Mouse (Mus musculus): Measurements from ENCODE around the gene Scaf11. TPM values are rescaled to one million over a fixed set of nuclear protein-coding genes. Genes with fewer than 3 reads are reported as not detected.
"Not testable (repeated sequence)": the region's sequence is repeated elsewhere in the genome, so short reads cannot be mapped to it uniquely, and the experiment has no call there.

Scaf11 gene
- polyA plus RNA-seq, 1 experiment from 2014 or later: 43.8 TPM

DNA sequence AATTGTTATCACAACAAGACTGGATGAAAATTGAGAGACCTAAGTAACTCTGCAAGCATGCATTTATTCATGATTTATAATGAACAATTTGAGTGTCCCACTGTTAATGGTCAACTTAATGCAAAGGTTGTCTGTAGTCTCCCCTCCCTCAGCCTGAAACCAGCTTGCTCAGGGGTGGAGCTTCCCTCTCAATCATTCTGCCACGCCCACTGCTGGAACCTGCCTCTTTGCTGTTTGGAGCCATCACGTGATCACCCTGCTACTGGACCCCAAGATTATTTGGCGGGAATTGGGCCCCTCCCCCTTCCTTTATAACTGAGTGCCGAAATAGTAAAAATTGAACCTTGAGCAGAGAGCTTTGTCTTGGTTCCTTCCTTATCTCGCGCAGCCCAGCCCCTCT is 19.2 kb downstream of the Scaf11 start:
- H3K36me3 ChIP-seq: peaks cover 15% of the 10 kb centered on the region; the same call in 1 of the 2 replicates
- not testable (repeated sequence) for H3K4me2 ChIP-seq; H3K9me3 ChIP-seq (replicated peaks); H3K4me1 ChIP-seq; H3K9ac ChIP-seq (replicated peaks); H3K27ac ChIP-seq (replicated peaks); H3K27me3 ChIP-seq (replicated peaks); ATAC-seq (ENCODE audit: low FRiP score); H3K4me3 ChIP-seq (replicated peaks)
- WGBS: 80% methylated on average over 6 of the region's 6 CpGs

DNA sequence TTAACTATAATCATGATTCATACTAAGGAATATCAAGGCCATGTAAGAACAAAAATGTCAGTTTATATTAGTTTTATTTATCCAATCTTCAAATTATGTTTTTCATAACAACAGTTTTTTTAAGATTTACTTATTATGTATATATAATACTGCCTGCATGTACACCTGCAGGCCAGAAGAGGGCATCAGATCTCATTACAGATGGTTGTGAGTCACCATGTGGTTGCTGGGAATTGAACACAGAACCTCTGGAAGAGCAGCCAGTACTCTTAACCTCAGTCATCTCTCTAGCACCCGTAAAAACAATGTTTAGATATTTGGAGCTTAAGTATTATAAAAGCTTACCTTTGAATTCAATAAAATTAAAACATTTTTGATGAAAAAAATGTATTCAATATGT is 26.4 kb downstream of the Scaf11 start:
- Histone ChIP-seq H3K9me3 (replicated peaks) (no peaks in the 10 kb centered on the region), H3K36me3 (peaks cover 32% of the 10 kb centered on the region), H3K4me2 (no peak overlapping the region), H3K27me3 (replicated peaks) (no peaks in the 10 kb centered on the region), H3K9ac (replicated peaks) (no peak overlapping the region), H3K4me3 (replicated peaks) (no peak overlapping the region), H3K27ac (replicated peaks) (no peak overlapping the region), H3K4me1 (no peaks in the 10 kb centered on the region)
- no peak for ATAC-seq (ENCODE audit: low FRiP score)
- WGBS: 97% methylated on average over 1 of the region's 1 CpGs

DNA sequence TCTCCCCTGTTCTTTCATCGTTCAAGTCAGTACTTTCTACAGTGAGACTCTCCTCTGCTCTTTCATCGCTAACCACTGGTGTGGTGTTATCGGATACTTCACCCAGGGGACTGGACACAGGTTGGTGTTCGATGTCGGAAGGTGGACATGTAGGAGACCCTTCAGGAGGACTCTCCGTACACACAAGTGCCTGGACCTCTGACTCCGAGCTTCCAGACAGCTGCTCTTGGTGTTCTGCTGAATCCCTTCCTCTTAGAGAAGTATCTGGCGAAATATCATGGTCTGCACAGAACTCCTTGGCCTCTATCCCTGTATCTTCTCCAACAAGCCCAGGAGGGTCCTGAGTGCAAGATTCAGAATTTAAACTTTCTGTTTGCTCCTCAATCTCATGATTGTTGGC is 40.7 kb downstream of the Scaf11 start:
- no peaks in the 10 kb centered on the region for H3K4me1 ChIP-seq
- no peak overlapping the region for H3K4me3 ChIP-seq (replicated peaks)
- ATAC-seq (ENCODE audit: low FRiP score): no peak
- 98% methylated on average over 8 of the region's 8 CpGs for WGBS
- no peaks in the 10 kb centered on the region for H3K9me3 ChIP-seq (replicated peaks)
- no peak overlapping the region for H3K4me2 ChIP-seq
- H3K9ac ChIP-seq (replicated peaks): no peak overlapping the region
- no peak overlapping the region for H3K27ac ChIP-seq (replicated peaks)
- H3K27me3 ChIP-seq (replicated peaks): no peaks in the 10 kb centered on the region
- H3K36me3 ChIP-seq: peaks cover 58% of the 10 kb centered on the region

DNA sequence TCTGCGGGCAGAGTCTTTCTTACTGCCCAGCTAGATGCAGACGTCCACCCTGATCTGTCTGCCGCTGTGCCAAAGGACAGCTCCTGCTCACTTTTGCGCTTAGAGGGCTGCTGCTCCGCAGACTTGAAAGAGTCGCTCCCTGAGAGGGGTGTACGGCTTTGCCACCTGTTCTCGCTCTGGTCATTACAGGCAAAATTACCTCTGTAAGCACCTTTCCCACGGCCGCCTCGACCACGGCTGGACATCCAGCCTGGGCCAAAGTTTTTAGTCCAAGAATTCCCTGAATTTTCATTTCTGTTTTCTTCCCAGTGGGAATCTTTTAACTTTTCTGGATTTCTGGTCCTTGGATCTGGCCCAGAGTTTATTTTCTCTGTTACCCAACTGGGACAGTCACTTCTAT is 42.5 kb downstream of the Scaf11 start:
- Histone ChIP-seq H3K4me1 (no peaks in the 10 kb centered on the region), H3K36me3 (peaks cover 71% of the 10 kb centered on the region), H3K27ac (replicated peaks) (no peak overlapping the region), H3K9me3 (replicated peaks) (no peaks in the 10 kb centered on the region), H3K4me2 (no peak overlapping the region), H3K27me3 (replicated peaks) (no peaks in the 10 kb centered on the region), H3K9ac (replicated peaks) (no peak overlapping the region), H3K4me3 (replicated peaks) (no peak overlapping the region)
- whole genome bisulfite sequencing: 94% methylated on average over 12 of the region's 12 CpGs
- no peak for ATAC-seq (ENCODE audit: low FRiP score)

DNA sequence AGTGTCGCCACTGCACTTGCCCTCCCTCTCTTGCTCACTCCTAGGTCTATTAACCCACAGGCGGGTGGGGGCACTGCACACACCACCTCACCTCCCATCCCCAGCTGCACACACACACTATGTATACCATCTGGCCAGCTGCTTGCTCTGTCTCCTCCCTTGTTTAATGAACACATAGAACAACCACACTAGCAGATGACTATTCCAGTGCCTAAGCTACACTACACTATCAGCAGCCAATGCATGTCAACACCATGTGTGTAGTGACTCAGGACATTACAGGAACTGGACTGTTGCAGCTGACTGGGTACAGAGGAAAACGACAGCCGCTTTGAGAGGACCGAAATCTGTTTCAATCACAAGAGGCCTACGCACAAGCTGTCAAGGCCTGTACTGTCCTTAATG is 51.9 kb downstream of the Scaf11 start:
- Histone ChIP-seq H3K4me1 (no peaks in the 10 kb centered on the region), H3K27me3 (replicated peaks) (no peaks in the 10 kb centered on the region), H3K36me3 (peaks cover 18% of the 10 kb centered on the region), H3K9ac (replicated peaks) (no peak overlapping the region), H3K9me3 (replicated peaks) (no peaks in the 10 kb centered on the region), H3K4me2 (no peak overlapping the region), H3K4me3 (replicated peaks) (no peak overlapping the region), H3K27ac (replicated peaks) (no peak overlapping the region)
- ATAC-seq (ENCODE audit: low FRiP score): no peak
- WGBS: 93% methylated on average over 6 of the region's 6 CpGs

DNA sequence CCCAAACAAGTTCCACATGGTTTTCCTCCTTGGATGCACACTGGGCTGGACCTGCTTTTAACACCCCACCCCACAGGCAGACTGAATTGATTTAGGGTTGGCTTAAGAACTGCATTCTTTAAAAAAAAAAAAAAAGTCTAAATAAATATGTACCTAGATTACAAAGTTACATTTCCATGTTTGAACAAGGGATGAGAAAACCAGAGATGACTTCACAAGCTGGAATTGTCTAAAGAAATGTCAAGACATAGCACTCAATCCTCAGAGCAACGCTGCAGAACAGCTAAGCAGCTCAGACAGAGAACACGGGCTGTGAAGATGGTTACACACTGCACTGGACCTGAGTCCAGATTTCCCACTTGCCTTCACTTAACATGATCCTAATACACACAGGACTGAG is 53.5 kb downstream of the Scaf11 start:
- Histone ChIP-seq H3K9ac (replicated peaks) (no peak overlapping the region), H3K27me3 (replicated peaks) (no peaks in the 10 kb centered on the region), H3K36me3 (peaks cover 12% of the 10 kb centered on the region; the same call in 1 of the 2 replicates), H3K4me3 (replicated peaks) (no peak overlapping the region), H3K27ac (replicated peaks) (no peak overlapping the region), H3K9me3 (replicated peaks) (no peaks in the 10 kb centered on the region), H3K4me2 (no peak overlapping the region), H3K4me1 (no peaks in the 10 kb centered on the region)
- WGBS: 86% methylated on average over 2 of the region's 2 CpGs
- no peak for ATAC-seq (ENCODE audit: low FRiP score)

DNA sequence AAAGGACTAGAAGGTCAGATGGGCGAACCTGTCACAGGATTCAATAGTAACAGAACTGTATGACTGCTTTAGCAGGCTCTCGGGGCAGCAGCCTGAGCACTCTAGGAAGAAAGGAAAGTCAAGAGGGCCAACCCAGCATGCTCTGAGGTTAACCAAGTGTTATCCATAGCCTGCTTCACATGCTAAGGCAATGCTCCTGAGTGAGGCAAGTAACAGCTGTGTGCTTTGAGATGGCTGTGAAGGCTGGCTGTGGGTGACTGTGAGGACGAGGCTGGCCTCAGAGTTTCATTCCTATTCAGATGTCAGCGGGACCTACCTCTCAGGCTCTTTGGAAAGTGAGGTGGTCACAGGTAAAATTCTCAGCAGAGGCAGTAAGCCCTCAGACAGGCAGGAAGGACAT is 54.4 kb downstream of the Scaf11 start:
- 81% methylated on average over 4 of the region's 4 CpGs for WGBS
- no peaks in the 10 kb centered on the region for H3K9me3 ChIP-seq (replicated peaks)
- H3K4me1 ChIP-seq: no peaks in the 10 kb centered on the region
- H3K27ac ChIP-seq (replicated peaks): no peak overlapping the region
- H3K27me3 ChIP-seq (replicated peaks): no peaks in the 10 kb centered on the region
- H3K4me2 ChIP-seq: no peak overlapping the region
- no peak overlapping the region for H3K4me3 ChIP-seq (replicated peaks)
- H3K9ac ChIP-seq (replicated peaks): no peak overlapping the region
- H3K36me3 ChIP-seq: 0 out of 2 replicates have a peak, but pooled peaks cover 10% of the 10 kb centered on the region
- ATAC-seq (ENCODE audit: low FRiP score): no peak

DNA sequence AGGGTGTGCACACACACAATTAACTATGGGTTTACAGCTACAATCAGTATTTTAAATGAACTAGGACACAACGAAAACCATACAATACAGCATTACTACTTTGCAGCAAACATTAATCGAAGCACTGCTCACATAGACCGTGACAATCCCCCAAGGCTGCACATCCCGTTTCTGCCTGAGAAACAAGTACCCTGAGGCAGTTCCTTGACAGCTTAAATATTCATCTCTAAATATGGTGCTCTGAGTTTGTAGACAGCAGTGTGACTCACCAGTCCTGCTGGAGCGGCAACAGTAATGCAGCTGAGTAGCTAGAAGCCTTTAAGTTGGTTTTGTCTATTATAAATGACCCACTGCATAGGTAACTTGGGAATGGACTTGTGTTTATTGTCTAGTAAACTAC is 55.1 kb downstream of the Scaf11 start:
- Histone ChIP-seq H3K27me3 (replicated peaks) (no peaks in the 10 kb centered on the region), H3K4me1 (0 out of 2 replicates have a peak, but pooled peaks cover 2% of the 10 kb centered on the region), H3K9ac (replicated peaks) (no peak overlapping the region), H3K27ac (replicated peaks) (no peak overlapping the region), H3K9me3 (replicated peaks) (no peaks in the 10 kb centered on the region), H3K4me2 (no peak overlapping the region), H3K36me3 (0 out of 2 replicates have a peak, but pooled peaks cover 10% of the 10 kb centered on the region), H3K4me3 (replicated peaks) (no peak overlapping the region)
- no peak for ATAC-seq (ENCODE audit: low FRiP score)
- 66% methylated on average over 5 of the region's 5 CpGs for WGBS

DNA sequence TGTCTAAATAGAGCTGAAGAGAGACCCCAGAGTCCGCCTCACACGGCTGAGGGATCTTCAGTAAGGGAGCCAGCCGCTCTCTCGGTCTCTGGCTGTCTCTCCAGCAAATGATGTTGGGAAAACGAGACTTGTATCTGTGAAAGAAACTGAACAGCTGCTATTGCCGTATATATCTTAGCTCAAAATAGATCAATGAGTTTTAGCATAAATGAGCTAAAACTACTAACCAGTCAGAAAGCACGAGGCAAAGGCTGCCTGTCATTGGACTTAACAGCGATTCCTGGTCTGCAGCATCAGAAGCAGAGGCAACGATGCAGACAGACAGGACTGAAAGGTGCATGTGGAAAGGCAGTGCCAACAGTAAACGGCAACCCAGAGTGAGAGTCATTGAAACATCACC is 62.3 kb downstream of the Scaf11 start:
- Histone ChIP-seq H3K27ac (replicated peaks) (no peak overlapping the region), H3K4me2 (no peak overlapping the region), H3K27me3 (replicated peaks) (no peaks in the 10 kb centered on the region), H3K4me3 (replicated peaks) (no peak overlapping the region), H3K9me3 (replicated peaks) (no peaks in the 10 kb centered on the region), H3K9ac (replicated peaks) (no peak overlapping the region), H3K4me1 (peaks cover 8% of the 10 kb centered on the region; the same call in 1 of the 2 replicates), H3K36me3 (peaks cover 41% of the 10 kb centered on the region)
- ATAC-seq (ENCODE audit: low FRiP score): no peak
- 88% methylated on average over 10 of the region's 10 CpGs for WGBS

DNA sequence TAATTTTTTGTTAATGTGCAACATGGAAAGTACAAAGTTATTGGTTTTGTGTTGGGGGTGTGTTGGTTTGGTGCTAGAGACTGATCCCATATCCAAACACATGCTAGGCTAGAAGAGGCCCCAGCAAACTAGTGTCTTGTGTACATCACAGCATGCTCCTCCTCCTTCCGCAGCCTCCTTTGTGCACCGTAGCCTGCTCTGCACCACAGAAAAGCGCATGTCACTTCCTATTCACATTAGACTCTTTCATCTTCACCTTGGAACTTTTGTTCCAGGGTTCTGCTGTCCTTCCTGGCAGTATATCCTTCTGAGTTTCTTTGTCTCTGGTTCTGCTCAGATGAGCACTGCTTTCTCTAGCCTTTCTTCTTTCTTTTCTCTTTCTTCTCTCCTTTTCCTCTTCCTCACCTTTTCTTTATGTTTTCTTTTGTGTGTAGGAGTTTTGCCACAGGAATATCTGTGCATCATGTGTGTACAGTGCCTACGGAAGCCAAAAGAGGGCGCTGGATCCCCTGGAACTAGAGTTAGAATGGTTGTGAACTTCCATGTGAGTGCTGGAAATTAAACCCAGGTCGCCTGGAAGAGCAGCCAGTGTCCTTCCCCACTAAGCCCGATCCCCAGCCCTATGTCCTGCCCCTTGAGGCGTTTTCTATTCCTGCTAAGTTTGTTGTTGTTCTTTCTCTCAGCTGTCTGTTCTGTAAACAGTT is 63.9 kb downstream of the Scaf11 start:
- ATAC-seq (ENCODE audit: low FRiP score): no peak
- H3K4me3 ChIP-seq (replicated peaks): no peak overlapping the region
- no peaks in the 10 kb centered on the region for H3K27me3 ChIP-seq (replicated peaks)
- no peak overlapping the region; the same call in 1 of the 2 replicates for H3K27ac ChIP-seq (replicated peaks)
- H3K4me1 ChIP-seq: peaks cover 8% of the 10 kb centered on the region; the same call in 1 of the 2 replicates
- H3K4me2 ChIP-seq: no peak overlapping the region
- H3K36me3 ChIP-seq: peaks cover 42% of the 10 kb centered on the region
- no peaks in the 10 kb centered on the region for H3K9me3 ChIP-seq (replicated peaks)
- no peak overlapping the region for H3K9ac ChIP-seq (replicated peaks)
- 84% methylated on average over 8 of the region's 8 CpGs for WGBS

DNA sequence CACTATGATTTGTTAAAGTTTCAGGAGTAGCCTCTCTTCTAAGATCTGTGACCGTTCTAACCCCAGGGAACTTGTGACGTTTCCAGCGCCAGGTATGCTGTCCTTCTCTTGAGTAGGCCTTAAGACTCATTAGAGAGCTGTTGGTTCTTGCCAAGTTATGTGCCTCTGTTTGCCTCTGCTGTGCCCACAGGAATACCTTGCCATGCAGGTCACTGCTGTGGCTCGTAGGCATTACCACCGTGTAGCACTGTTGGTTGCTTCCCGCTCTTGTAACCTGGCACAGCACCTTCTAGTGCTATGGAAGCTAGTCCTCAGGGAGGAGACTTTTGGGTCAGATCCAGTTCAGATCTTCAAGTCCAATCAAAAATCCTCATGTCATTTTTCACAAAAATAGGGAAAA is 65.6 kb downstream of the Scaf11 start:
- WGBS: 93% methylated on average over 6 of the region's 6 CpGs
- no peak overlapping the region for H3K9ac ChIP-seq (replicated peaks)
- H3K4me2 ChIP-seq: no peak overlapping the region
- no peak overlapping the region for H3K27ac ChIP-seq (replicated peaks)
- H3K9me3 ChIP-seq (replicated peaks): no peaks in the 10 kb centered on the region
- H3K4me3 ChIP-seq (replicated peaks): no peak overlapping the region
- peaks cover 52% of the 10 kb centered on the region for H3K36me3 ChIP-seq
- peaks cover 1% of the 10 kb centered on the region; the same call in 1 of the 2 replicates for H3K4me1 ChIP-seq
- no peak for ATAC-seq (ENCODE audit: low FRiP score)
- no peaks in the 10 kb centered on the region for H3K27me3 ChIP-seq (replicated peaks)

DNA sequence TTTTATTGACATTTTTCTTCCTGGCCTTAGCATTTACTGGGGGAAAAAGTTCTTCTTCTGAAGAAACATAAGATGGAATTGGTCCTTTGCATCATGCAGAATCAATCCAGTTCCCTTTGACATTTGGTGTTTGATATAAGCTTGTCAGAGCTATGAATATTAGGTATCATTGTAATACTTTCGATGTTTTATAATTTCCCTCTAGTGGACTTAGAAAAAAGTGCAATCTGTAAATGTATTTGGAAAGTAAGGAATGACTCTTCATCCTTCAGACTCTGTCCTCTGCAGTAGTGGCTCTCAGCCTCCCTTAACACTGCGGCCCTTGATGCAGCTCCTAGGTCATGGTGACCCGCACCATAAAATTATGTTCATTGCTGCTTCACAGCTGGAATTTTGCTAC is 67.8 kb downstream of the Scaf11 start:
- Histone ChIP-seq H3K27ac (replicated peaks) (no peak overlapping the region), H3K27me3 (replicated peaks) (no peaks in the 10 kb centered on the region), H3K9ac (replicated peaks) (no peak overlapping the region), H3K9me3 (replicated peaks) (no peaks in the 10 kb centered on the region), H3K36me3 (peaks cover 45% of the 10 kb centered on the region), H3K4me3 (replicated peaks) (no peak overlapping the region), H3K4me2 (no peak overlapping the region), H3K4me1 (no peaks in the 10 kb centered on the region; the same call in 1 of the 2 replicates)
- ATAC-seq (ENCODE audit: low FRiP score): no peak
- WGBS: 93% methylated on average over 3 of the region's 3 CpGs

Measured in neural tube, embryonic 15.5 days (tissue).